Mouse (Mus musculus) kidney, adult 2 months (tissue): Measurements from ENCODE around the gene Robo2.

Experiments
- CTCF ChIP-seq: fragments of 200-500 bp; conservative IDR thresholded peaks from 2 replicates; pipeline ENCODE4 v1.5.1; 2011; ENCODE audit warnings: low read depth, mild to moderate bottlenecking, control low read depth, low read length, moderate library complexity, mixed read lengths; ENCODE audit not compliant: insufficient read depth, insufficient read length
- POLR2A ChIP-seq: fragments of 200-500 bp; IDR thresholded peaks from one replicate; pipeline ENCODE4 v1.6.1; 2011; ENCODE audit warnings: low read depth, low read length, control low read depth

GRCm38 (mm10) chr16:73958524-73958846 is 453.1 kb downstream of the Robo2 start:
- TF ChIP-seq POLR2A (no peak), CTCF (no peak)
